Comparison of ENCODE assay signal across 7 mouse cellular contexts in the genomic region with DNA sequence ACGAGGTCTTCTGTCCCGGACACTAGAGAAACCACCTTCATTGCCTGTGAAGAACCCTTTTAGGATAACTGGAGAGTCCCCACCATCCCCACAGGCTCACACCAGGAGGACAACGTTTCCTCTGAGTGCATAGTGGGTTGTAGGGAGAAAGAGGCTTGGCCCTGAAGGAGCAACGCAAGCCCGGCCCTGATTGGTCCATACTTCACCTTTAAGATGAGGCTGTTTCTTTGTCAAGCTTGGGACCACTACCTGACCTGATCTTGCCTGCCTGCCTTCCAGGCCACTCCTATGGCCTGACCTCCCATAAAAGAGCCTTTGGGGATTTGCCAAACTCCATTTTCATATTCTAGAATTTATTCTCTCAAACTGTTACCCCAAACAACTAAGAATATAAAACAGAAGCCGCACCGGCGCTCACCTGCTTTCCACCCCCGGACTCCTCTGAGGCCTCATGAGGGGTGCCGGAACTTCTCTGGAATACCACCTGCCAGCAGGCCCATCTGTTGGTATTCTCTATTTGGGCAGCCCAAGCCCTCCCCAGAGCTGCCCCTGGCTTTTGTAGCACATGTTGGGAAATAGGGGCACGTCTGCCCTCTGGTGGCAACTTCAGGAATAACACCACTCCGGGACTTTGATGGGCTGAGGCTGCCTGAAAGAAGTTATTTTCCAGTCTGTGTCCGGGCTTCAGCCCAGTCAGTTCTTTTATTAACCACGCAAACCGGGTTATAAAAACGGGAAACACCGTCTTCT.
A peak's percentile ranks its signal among the peaks of the same experiment; 100 is the strongest.
DNase-seq lines count a peak whose midpoint lies in the region; ATAC-seq lines count a peak whose summit lies in the region.

No protein-coding gene starts in this region.

- H3K27ac ChIP-seq in midbrain, embryonic 12.5 days (replicated peaks): no peak overlapping the region

- no peak overlapping the region for H3K4me3 ChIP-seq in midbrain, embryonic 12.5 days

- ATAC-seq in midbrain, embryonic 12.5 days (ENCODE audit: low FRiP score, low read depth): peak; percentile 72; the same call in 1 of the 2 replicates

- H3K9me3 ChIP-seq in midbrain, embryonic 12.5 days: no peaks in the 10 kb centered on the region

- no peaks in the 10 kb centered on the region; the same call in 1 of the 2 replicates for H3K27me3 ChIP-seq in midbrain, embryonic 12.5 days

- intact Hi-C loops in left cerebral cortex, postnatal 10 days (cut with DNase I): loop anchor here (2.0 kb wide), 1 partner anchor 65 kb away; the partner anchor contains the start of genes Nrg4 and Tmem266

- H3K4me1 ChIP-seq in midbrain, embryonic 12.5 days: 0 out of 2 replicates have a peak, but pooled peaks cover 3% of the 10 kb centered on the region

- no peak overlapping the region for H3K9ac ChIP-seq in midbrain, embryonic 12.5 days (replicated peaks)

- H3K36me3 ChIP-seq in midbrain, embryonic 12.5 days: no peaks in the 10 kb centered on the region

- no peak overlapping the region for H3K4me2 ChIP-seq in midbrain, embryonic 12.5 days (replicated peaks)

- DNase-seq in adrenal gland, adult (ENCODE audit: inconsistent age in 2 of 2, low spot score in 1 of 2): peak; percentile 63 to 92
- peak; percentile 95 for DNase-seq in cerebellum, postnatal 10 days
- peak; percentile 51 to 85 for DNase-seq in frontal cortex, postnatal 14 days (ENCODE audit: low spot score in 2 of 2)
- DNase-seq in induced T-regulatory cell, adult 2 months (ENCODE audit: low read depth): peak; percentile 76
- DNase-seq in left cerebral cortex, postnatal 10 days (ENCODE audit: extremely low spot score in 1 of 2, low spot score in 2 of 2): peak; percentile 77 to 78
- peak; percentile 57 for DNase-seq in spleen, adult 12 weeks (ENCODE audit: low spot score)

- 28% methylated on average over 17 of the region's 17 CpGs for WGBS in midbrain, embryonic 12.5 days
